Mouse (Mus musculus) megakaryocyte, embryonic 14.5 days (primary cell): Measurements from ENCODE around the gene Hfe. TPM values are rescaled to one million over a fixed set of nuclear protein-coding genes. Genes with fewer than 3 reads are reported as not detected.
A peak's percentile ranks its signal among the peaks of the same experiment; 100 is the strongest.
"Not testable (repeated sequence)": the region's sequence is repeated elsewhere in the genome, so short reads cannot be mapped to it uniquely, and the experiment has no call there.

ENCODE experiments used
- H3K27me3 ChIP-seq: replicated peaks from 2 replicates; pipeline ENCODE3; 2012; ENCODE audit warnings: inconsistent platforms
- H3K36me3 ChIP-seq: replicated peaks from 2 replicates; pipeline ENCODE3; 2012; ENCODE audit warnings: low read length, inconsistent platforms, mixed read lengths
- H3K4me1 ChIP-seq: 2 replicates; pipeline ENCODE4 v1.6.1; 2012; ENCODE audit warnings: inconsistent platforms
- H3K4me3 ChIP-seq: replicated peaks from 2 replicates; pipeline ENCODE3; 2012; ENCODE audit warnings: moderate library complexity, mild to moderate bottlenecking, inconsistent platforms
- H3K9me3 ChIP-seq: 2 replicates; pipeline ENCODE4 v1.6.1; 2012; ENCODE audit warnings: inconsistent platforms
- FLI1 ChIP-seq: IDR thresholded peaks from 2 replicates; pipeline ENCODE4 v1.6.1; 2012; ENCODE audit warnings: low read length, inconsistent platforms, mixed read lengths
- GATA1 ChIP-seq: IDR thresholded peaks from 3 replicates; pipeline ENCODE4 v1.6.1; 2012; ENCODE audit warnings: mixed read lengths, low read length, inconsistent platforms, borderline replicate concordance
- polyA plus RNA-seq: library from polyadenylated mRNA; stranded (reverse); fragments of >175 nt; gene quantifications from 2 replicates; pipeline ENCODE4 v1.2.3, GENCODE M21; 2012; ENCODE audit warnings: low replicate concordance; ENCODE audit not compliant: insufficient read depth

Gene Hfe
- polyA plus RNA-seq, 1 experiment = 10.7 TPM

GRCm38 (mm10) chr13:23685121-23685861 lies 25.4 kb downstream of the Hfe start:
- Histone ChIP-seq H3K27me3 (no peaks in the 10 kb centered on the region), H3K4me3 (peak overlapping the region; percentile 90), H3K4me1 (peaks cover 53% of the 10 kb centered on the region), H3K9me3 (no peaks in the 10 kb centered on the region), H3K36me3 (peaks cover 5% of the 10 kb centered on the region)
- TF ChIP-seq FLI1 (no peak), GATA1 (no peak)

GRCm38 (mm10) chr13:23684295-23684945 lies 26.2 kb downstream of the Hfe start:
- not testable (repeated sequence) for H3K27me3 ChIP-seq, H3K36me3 ChIP-seq, H3K9me3 ChIP-seq
- H3K4me1 ChIP-seq = peaks cover 52% of the 10 kb centered on the region
- H3K4me3 ChIP-seq = peak overlapping the region; percentile 90

GRCm38 (mm10) chr13:23683755-23684281 lies 26.8 kb downstream of the Hfe start, which contains the start of the genes Hist1h2ac and Hist1h2bc:
Gene Hist1h2ac (minus strand): TSS chr13:23683948.
Gene Hist1h2bc (plus strand): TSS chr13:23684199.
- Histone ChIP-seq H3K4me3 (peak within 1 kb of the TSS; percentile 90), H3K27me3 (no peaks in the 10 kb centered on the region), H3K36me3 (peaks cover 2% of the 10 kb centered on the region), H3K4me1 (peaks cover 48% of the 10 kb centered on the region), H3K9me3 (no peaks in the 10 kb centered on the region)
- TF ChIP-seq FLI1 = no peak
- no peak for TF ChIP-seq GATA1

GRCm38 (mm10) chr13:23682947-23683754 lies 27.5 kb downstream of the Hfe start:
- not testable (repeated sequence) for H3K27me3 ChIP-seq, H3K9me3 ChIP-seq, H3K36me3 ChIP-seq
- Histone ChIP-seq H3K4me1 (peaks cover 44% of the 10 kb centered on the region), H3K4me3 (peak overlapping the region; percentile 88)

GRCm38 (mm10) chr13:23682623-23682946 lies 28.1 kb downstream of the Hfe start:
- Histone ChIP-seq H3K9me3 (no peaks in the 10 kb centered on the region), H3K27me3 (no peaks in the 10 kb centered on the region), H3K36me3 (no peaks in the 10 kb centered on the region), H3K4me3 (peak overlapping the region; percentile 88), H3K4me1 (peaks cover 41% of the 10 kb centered on the region)
- TF ChIP-seq GATA1 = no peak
- TF ChIP-seq FLI1 = no peak

- H3K27me3 ChIP-seq = no peaks in the 10 kb centered on the region
- no peaks in the 10 kb centered on the region for H3K9me3 ChIP-seq
- peaks cover 38% of the 10 kb centered on the region for H3K4me1 ChIP-seq
- H3K36me3 ChIP-seq = no peaks in the 10 kb centered on the region
- H3K4me3 ChIP-seq = peak overlapping the region; percentile 88
- TF ChIP-seq GATA1 (no peak), FLI1 (no peak)
Measured at GRCm38 (mm10) chr13:23681990-23682582, 28.6 kb downstream of the Hfe start.

- Histone ChIP-seq H3K9me3 (peaks cover 5% of the 10 kb centered on the region), H3K27me3 (peaks cover 2% of the 10 kb centered on the region), H3K36me3 (no peaks in the 10 kb centered on the region), H3K4me1 (peaks cover 14% of the 10 kb centered on the region), H3K4me3 (no peak overlapping the region)
- TF ChIP-seq GATA1 (no peak), FLI1 (no peak)
Measured at GRCm38 (mm10) chr13:23662536-23662935, 48.1 kb downstream of the Hfe start.

- Histone ChIP-seq H3K4me3 (no peak overlapping the region), H3K4me1 (peaks cover 14% of the 10 kb centered on the region), H3K27me3 (peaks cover 2% of the 10 kb centered on the region), H3K36me3 (no peaks in the 10 kb centered on the region), H3K9me3 (no peaks in the 10 kb centered on the region)
- TF ChIP-seq GATA1 = no peak
- no peak for TF ChIP-seq FLI1
Measured at GRCm38 (mm10) chr13:23659636-23660366, 50.9 kb downstream of the Hfe start.

Other genes starting within 250 kb of the Hfe start
- not detected in 2 replicates for gene Btn1a1, start 245.0 kb downstream of the Hfe start, polyA plus RNA-seq
- gene Btn2a2, start 222.0 kb downstream of the Hfe start, polyA plus RNA-seq = not detected in 2 replicates
- gene Hist1h4h, start 179.8 kb downstream of the Hfe start, polyA plus RNA-seq = 443 and 574 TPM in 2 replicates
- gene Hist1h2af, start 176.9 kb downstream of the Hfe start, polyA plus RNA-seq = 37.2 and 163 TPM in 2 replicates
- 5.7 and 16.4 TPM in 2 replicates for gene Hist1h3g, start 175.4 kb downstream of the Hfe start, polyA plus RNA-seq
- 1.4 and 2.0 TPM in 2 replicates for gene Hist1h2bh, start 167.5 kb downstream of the Hfe start, polyA plus RNA-seq
- 7.0 TPM in 1 of 2 replicates, not detected in the other for gene Hist1h3f, start 166.8 kb downstream of the Hfe start, polyA plus RNA-seq
- 8.9 and 30.2 TPM in 2 replicates for gene Hist1h4f, start 159.2 kb downstream of the Hfe start, polyA plus RNA-seq
- 0.36 and 2.1 TPM in 2 replicates for gene Hist1h1d, start 157.6 kb downstream of the Hfe start, polyA plus RNA-seq
- 17.9 and 26.5 TPM in 2 replicates for gene Hist1h3e, start 148.5 kb downstream of the Hfe start, polyA plus RNA-seq
- 13.6 and 16.0 TPM in 2 replicates for gene Hist1h2ae, start 139.6 kb downstream of the Hfe start, polyA plus RNA-seq
- gene Hist1h2bg, start 139.5 kb downstream of the Hfe start, polyA plus RNA-seq = 16.8 and 28.8 TPM in 2 replicates
- gene Hist1h2bf, start 136.7 kb downstream of the Hfe start, polyA plus RNA-seq = 7.6 and 73.0 TPM in 2 replicates
- 9.6 TPM in 1 of 2 replicates, not detected in the other for gene Hist1h2ad, start 136.5 kb downstream of the Hfe start, polyA plus RNA-seq
- gene Hist1h3d, start 135.1 kb downstream of the Hfe start, polyA plus RNA-seq = 4.6 and 5.9 TPM in 2 replicates
- 16.4 and 20.4 TPM in 2 replicates for gene Hist1h4d, start 129.3 kb downstream of the Hfe start, polyA plus RNA-seq
- gene Hist1h2be, start 89.7 kb downstream of the Hfe start, polyA plus RNA-seq = 1.1 and 1.9 TPM in 2 replicates
- gene Hist1h1e, start 88.3 kb downstream of the Hfe start, polyA plus RNA-seq = 4.7 and 22.2 TPM in 2 replicates
- gene Hist1h2ac, start 26.9 kb downstream of the Hfe start, polyA plus RNA-seq = 3.6 and 4.7 TPM in 2 replicates
- gene Hist1h2bc, start 26.7 kb downstream of the Hfe start, polyA plus RNA-seq = 148 and 151 TPM in 2 replicates
- not detected in 2 replicates for gene Hist1h1t, start 15.0 kb downstream of the Hfe start, polyA plus RNA-seq
- gene Hist1h4c, start 12.4 kb downstream of the Hfe start, polyA plus RNA-seq = 4.0 and 19.8 TPM in 2 replicates
- 353 and 402 TPM in 2 replicates for gene Hist1h1c, start 28.0 kb upstream of the Hfe start, polyA plus RNA-seq
- gene Hist1h3c, start 34.7 kb upstream of the Hfe start, polyA plus RNA-seq = 12.6 TPM in 1 of 2 replicates, not detected in the other
- gene Hist1h2bb, start 35.9 kb upstream of the Hfe start, polyA plus RNA-seq = 7.4 TPM in 1 of 2 replicates, not detected in the other
- 16.0 and 17.5 TPM in 2 replicates for gene Hist1h2ab, start 40.3 kb upstream of the Hfe start, polyA plus RNA-seq
- 9.9 and 14.5 TPM in 2 replicates for gene Hist1h3b, start 41.4 kb upstream of the Hfe start, polyA plus RNA-seq
- 17.4 and 40.7 TPM in 2 replicates for gene Hist1h4b, start 46.2 kb upstream of the Hfe start, polyA plus RNA-seq
- 30.3 and 45.4 TPM in 2 replicates for gene Hist1h4a, start 50.4 kb upstream of the Hfe start, polyA plus RNA-seq
- gene Hist1h3a, start 51.5 kb upstream of the Hfe start, polyA plus RNA-seq = 6.6 and 7.4 TPM in 2 replicates
- gene Hist1h1a, start 52.8 kb upstream of the Hfe start, polyA plus RNA-seq = 3.3 and 3.5 TPM in 2 replicates
- not detected in 2 replicates for gene Trim38, start 59.1 kb upstream of the Hfe start, polyA plus RNA-seq
- gene Slc17a2, start 96.1 kb upstream of the Hfe start, polyA plus RNA-seq = not detected in 2 replicates
- gene Slc17a3, start 128.6 kb upstream of the Hfe start, polyA plus RNA-seq = not detected in 2 replicates
- gene Slc17a1, start 156.9 kb upstream of the Hfe start, polyA plus RNA-seq = not detected in 2 replicates
- not detected in 2 replicates for gene Slc17a4, start 204.2 kb upstream of the Hfe start, polyA plus RNA-seq
- gene Hist1h2ba, start 223.3 kb upstream of the Hfe start, polyA plus RNA-seq = not detected in 2 replicates
- gene Hist1h2aa, start 223.6 kb upstream of the Hfe start, polyA plus RNA-seq = not detected in 2 replicates